Mouse (Mus musculus): ENCODE measurements at regions not wholly inside any gene's neighbourhood (a gene's known extent, or its start where the extent isn't known, plus 50 kb on each side); places are given as distances from the start of the nearest gene placed in this dataset.

DNA sequence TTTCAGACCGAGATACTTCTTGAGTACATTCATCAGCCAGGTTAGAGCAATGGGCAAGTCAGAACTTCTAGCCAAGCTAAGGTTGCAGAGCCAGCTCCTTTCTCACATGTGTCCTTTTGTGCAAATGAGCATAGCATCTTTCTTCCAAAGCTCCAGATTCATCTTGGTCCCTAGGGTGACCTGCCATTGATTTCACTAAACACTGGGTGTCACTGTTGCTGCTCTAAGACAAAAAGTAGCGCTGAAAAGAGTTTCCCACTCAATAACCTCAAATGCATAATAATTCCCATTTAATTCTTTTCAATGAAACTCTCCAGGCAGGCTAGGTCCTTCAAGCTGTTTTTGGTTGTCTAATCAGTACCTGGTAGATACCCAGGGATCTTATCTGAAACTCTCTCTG is 688.6 kb upstream of the BB014433 start:
- peak in 1 of 2 experiments; percentile 23 for DNase-seq (ENCODE audit: low spot score in 2 of 2)

DNA sequence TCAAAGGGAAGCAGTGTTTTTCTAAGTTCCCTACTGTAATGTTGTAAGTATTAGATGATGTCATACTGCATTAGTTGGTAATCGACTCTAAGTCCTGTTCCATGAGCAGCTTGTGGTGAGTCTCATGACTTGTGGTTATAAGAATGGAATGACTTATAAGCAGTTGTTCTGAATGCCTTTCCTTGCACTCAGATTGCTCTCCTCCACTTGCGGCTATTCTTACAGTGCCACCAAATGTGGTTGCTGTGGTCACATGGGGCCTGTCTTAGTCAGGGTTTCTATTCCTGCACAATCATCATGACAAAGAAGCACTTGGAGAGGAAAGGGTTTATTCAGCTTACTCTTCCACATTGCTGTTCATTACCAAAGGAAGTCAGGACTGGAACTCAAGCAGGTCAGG is 685.4 kb upstream of the BB014433 start:
- no peak for DNase-seq (ENCODE audit: low spot score in 2 of 2)

DNA sequence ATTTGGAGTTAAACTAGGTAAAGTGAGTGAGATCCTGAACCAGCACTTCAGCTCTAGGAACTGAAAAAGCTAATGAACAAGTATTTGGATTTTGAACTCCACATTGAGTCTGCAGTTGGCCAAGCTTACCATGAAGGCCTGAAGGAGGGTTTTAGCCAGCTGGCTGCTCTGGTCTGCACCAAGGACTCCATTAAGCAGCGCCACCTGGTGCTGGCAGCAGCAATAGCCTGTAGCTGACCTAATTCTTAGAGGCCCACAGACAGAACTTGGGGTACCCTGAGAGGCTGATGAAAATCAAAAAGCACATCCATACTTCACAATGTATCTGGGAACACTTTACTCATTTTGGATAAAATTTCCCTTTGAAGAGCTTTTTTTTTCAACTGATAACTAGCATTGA is 683.2 kb upstream of the BB014433 start:
- peak; percentile 43 to 72 for DNase-seq (ENCODE audit: low spot score in 2 of 2)

DNA sequence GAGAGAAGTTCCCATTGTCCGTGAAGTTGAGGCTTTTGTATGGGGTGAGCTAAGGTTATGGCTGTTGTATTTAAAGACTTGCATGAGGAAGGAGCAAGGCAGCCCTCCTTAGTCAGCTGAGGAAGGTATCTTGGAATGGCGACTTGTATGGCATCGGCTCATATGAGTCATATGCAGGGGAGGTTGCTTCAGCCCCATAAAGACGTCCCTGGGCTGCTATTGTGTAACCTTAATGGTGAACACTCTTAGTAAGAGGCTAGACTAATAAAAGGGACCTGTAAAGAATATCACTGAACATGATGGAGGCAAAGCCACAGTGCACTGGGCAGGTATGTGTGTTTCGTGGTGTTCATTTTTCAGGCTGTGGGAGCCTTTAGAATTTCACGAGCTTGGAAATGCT is 680.4 kb upstream of the BB014433 start:
- no peak for DNase-seq (ENCODE audit: low spot score in 2 of 2)

Measured in layer of hippocampus, adult 8-10 months (tissue).